In the genomic region with DNA sequence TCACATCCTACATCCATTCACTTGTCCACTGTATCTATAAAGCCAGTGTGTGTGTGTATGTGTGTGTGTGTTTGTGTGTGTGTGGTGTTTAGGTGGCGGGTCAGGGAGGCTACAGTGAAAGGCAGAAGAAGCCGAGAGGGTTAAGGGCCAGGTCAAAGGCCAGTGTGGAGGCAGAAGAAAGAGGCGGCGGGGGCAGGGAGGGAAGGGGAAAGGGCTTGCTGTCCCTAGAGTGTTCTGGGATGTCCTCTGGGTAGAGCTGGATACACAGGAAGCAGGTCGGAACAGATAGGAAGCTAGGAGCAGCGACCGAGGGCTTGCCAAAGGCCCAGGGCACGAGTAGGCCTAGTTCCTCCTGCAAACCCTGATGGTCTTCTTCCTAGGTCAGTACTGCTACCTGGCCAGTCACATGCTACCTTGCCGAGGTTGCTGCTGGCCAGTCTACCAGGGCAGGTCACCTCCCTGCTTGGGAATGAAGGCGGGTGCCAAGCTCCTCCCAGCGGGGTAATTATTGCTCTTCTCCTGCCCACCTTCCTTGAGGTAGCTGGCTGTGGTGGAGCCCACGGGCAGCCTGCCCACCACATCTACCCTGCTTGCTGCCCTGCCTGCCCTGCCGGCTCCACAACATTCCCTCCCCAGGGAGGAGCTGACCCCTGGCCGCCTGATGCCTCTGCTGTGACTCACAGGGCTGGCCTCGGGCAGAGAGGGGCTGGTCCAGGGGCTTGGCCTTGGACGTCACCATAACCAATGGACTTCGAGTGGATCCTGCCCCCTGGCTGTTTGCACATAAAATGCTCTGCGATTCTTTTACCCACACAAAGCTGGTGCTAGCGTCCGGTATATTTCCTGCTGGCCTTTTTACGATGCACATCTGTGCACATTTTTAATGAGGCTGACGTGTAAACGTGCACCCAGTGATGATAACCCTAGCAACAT, we compare ENCODE assay signal across 8 mouse cellular contexts. TPM values are rescaled to one million over a fixed set of nuclear protein-coding genes. Genes with fewer than 3 reads are reported as not detected.
DNase-seq lines count a peak whose midpoint lies in the region; ATAC-seq and TF ChIP-seq lines count a peak whose summit lies in the region.

No protein-coding gene starts in this region.

- H3K36me3 ChIP-seq in forebrain, embryonic 13.5 days (ENCODE audit: poor library complexity, severe bottlenecking), result no peaks in the 10 kb centered on the region
- H3K36me3 ChIP-seq in neural tube, embryonic 13.5 days, result no peaks in the 10 kb centered on the region

- no peak overlapping the region for H3K4me3 ChIP-seq in cerebellum, adult 2 months (replicated peaks; ENCODE audit: insufficient read depth, low read depth, low read length)
- no peak overlapping the region for H3K4me3 ChIP-seq in forebrain, embryonic 13.5 days
- no peak overlapping the region for H3K4me3 ChIP-seq in neural tube, embryonic 13.5 days

- ATAC-seq in forebrain, embryonic 13.5 days, result peak; percentile 41; the same call in 1 of the 2 replicates
- ATAC-seq in neural tube, embryonic 13.5 days (ENCODE audit: low read depth), result peak; percentile 13; the same call in 1 of the 2 replicates

- H3K4me1 ChIP-seq in cerebellum, adult 2 months (ENCODE audit: control insufficient read depth, insufficient read depth, low read length), result peaks cover 23% of the 10 kb centered on the region
- H3K4me1 ChIP-seq in forebrain, embryonic 13.5 days, result peaks cover 38% of the 10 kb centered on the region
- peaks cover 60% of the 10 kb centered on the region for H3K4me1 ChIP-seq in neural tube, embryonic 13.5 days (replicated peaks)

- TF ChIP-seq CTCF in cerebellum, adult 2 months (IDR thresholded peaks at IDR 0.05; ENCODE audit: borderline replicate concordance, insufficient read depth, low read depth, low read length), result peak; percentile 21; the same call in 1 of the 2 replicates

- WGBS in cerebellum, adult 2 months, result 73% methylated on average over 23 of the region's 23 CpGs
- WGBS in forebrain, embryonic 13.5 days, result 44% methylated on average over 23 of the region's 23 CpGs
- WGBS in neural tube, embryonic 13.5 days, result 31% methylated on average over 23 of the region's 23 CpGs

- intact Hi-C loops in heart, postnatal 10 days (cut with DNase I), result loop anchor here (2.0 to 5.0 kb wide), 3 partner anchors 39 to 69 kb away; a partner anchor contains a TSS

- 0 out of 2 replicates have a peak overlapping the region, but pooled peaks have one; percentile 32 for H3K9ac ChIP-seq in forebrain, embryonic 13.5 days
- H3K9ac ChIP-seq in neural tube, embryonic 13.5 days, result 0 out of 2 replicates have a peak overlapping the region, but pooled peaks have one; percentile 50

- H3K4me2 ChIP-seq in forebrain, embryonic 13.5 days, result peak overlapping the region; percentile 38
- H3K4me2 ChIP-seq in neural tube, embryonic 13.5 days, result peak overlapping the region; percentile 18

- no peaks in the 10 kb centered on the region for H3K27me3 ChIP-seq in cerebellum, adult 2 months (ENCODE audit: control insufficient read depth, insufficient read depth, low read length)
- H3K27me3 ChIP-seq in forebrain, embryonic 13.5 days, result no peaks in the 10 kb centered on the region; the same call in 1 of the 2 replicates
- H3K27me3 ChIP-seq in neural tube, embryonic 13.5 days, result peaks cover 5% of the 10 kb centered on the region; the same call in 1 of the 2 replicates

- TF ChIP-seq POLR2A in cerebellum, adult 2 months (IDR thresholded peaks at IDR 0.05; ENCODE audit: borderline replicate concordance, insufficient read depth, low read length), result no peak

- no peak overlapping the region for H3K27ac ChIP-seq in cerebellum, adult 2 months (ENCODE audit: insufficient read depth, low read length)
- H3K27ac ChIP-seq in forebrain, embryonic 13.5 days, result no peak overlapping the region; the same call in 1 of the 2 replicates
- peak overlapping the region; percentile 84 for H3K27ac ChIP-seq in neural tube, embryonic 13.5 days (replicated peaks)

- no peaks in the 10 kb centered on the region for H3K9me3 ChIP-seq in forebrain, embryonic 13.5 days (replicated peaks)
- H3K9me3 ChIP-seq in neural tube, embryonic 13.5 days, result no peaks in the 10 kb centered on the region

- DNase-seq in cerebellum, adult 2 months, result peak in 1 of 2 experiments; percentile 34
- DNase-seq in cerebellum, adult 9-11 months, result no peak
- DNase-seq in heart, postnatal 10 days, result peak; percentile 94
- DNase-seq in kidney, postnatal 36 days, result peak; percentile 95 to 97
- peak; percentile 96 to 97 for DNase-seq in lung, adult 18-20 months
- DNase-seq in urinary bladder, postnatal 14 days (ENCODE audit: low spot score), result peak; percentile 97

RNA-seq across cellular contexts. Expression of a gene that starts 40.2 kb away (rescaled TPM):
- polyA plus RNA-seq in cerebellum, adult 2 months (2012; rRNA removed), result 50.1 and 57.6 TPM in 2 replicates
- 10.2 and 11.5 TPM in 2 replicates for polyA plus RNA-seq in forebrain, embryonic 13.5 days (2015; fragmentation: Nextera tagmentation; extraction: Ambion mirVana)
- 10 to 100 TPM; 22.1 to 22.6 TPM for total RNA-seq in heart, postnatal 10 days (2021)
- 14.8 and 16.5 TPM in 2 replicates for polyA plus RNA-seq in neural tube, embryonic 13.5 days (2015; fragmentation: Nextera tagmentation; extraction: Ambion mirVana)
